Mouse (Mus musculus) forebrain, embryonic 16.5 days (tissue): Measurements from ENCODE around the gene Ssr2. TPM values are rescaled to one million over a fixed set of nuclear protein-coding genes. Genes with fewer than 3 reads are reported as not detected.

Source experiments
- ATAC-seq: fragments of 200-750 bp; cut with Nextera tagmentation; 2 replicates; pipeline ENCODE4 v1.8.0; 2017; ENCODE audit warnings: mild to moderate bottlenecking, moderate library complexity
- H3K27ac ChIP-seq: fragments of 300-500 bp; sonication (generic); 2 replicates; pipeline ENCODE4 v1.5.1; 2014; ENCODE audit warnings: low read length, control low read depth
- H3K27me3 ChIP-seq: fragments of 300-500 bp; sonication (generic); replicated peaks from 2 replicates; pipeline ENCODE4 v1.6.1; 2014; ENCODE audit warnings: low read length; ENCODE audit not compliant: control insufficient read depth, insufficient read depth
- H3K36me3 ChIP-seq: fragments of 300-500 bp; sonication (generic); 2 replicates; pipeline ENCODE4 v1.6.1; 2014; ENCODE audit not compliant: control insufficient read depth, insufficient read depth
- H3K4me1 ChIP-seq: fragments of 300-500 bp; sonication (generic); replicated peaks from 2 replicates; pipeline ENCODE4 v1.6.1; 2014; ENCODE audit warnings: low read length; ENCODE audit not compliant: control insufficient read depth, insufficient read depth
- H3K4me2 ChIP-seq: fragments of 300-500 bp; sonication (generic); 2 replicates; pipeline ENCODE4 v1.6.1; 2014; ENCODE audit warnings: mild to moderate bottlenecking, low read length, control low read depth
- H3K4me3 ChIP-seq: fragments of 300-500 bp; sonication (generic); replicated peaks from 2 replicates; pipeline ENCODE4 v1.5.1; 2014; ENCODE audit warnings: mild to moderate bottlenecking, low read length, control low read depth
- H3K9ac ChIP-seq: fragments of 300-500 bp; sonication (generic); replicated peaks from 2 replicates; pipeline ENCODE4 v1.6.1; 2014; ENCODE audit warnings: low read depth, low read length, control low read depth
- H3K9me3 ChIP-seq: fragments of 300-500 bp; sonication (generic); 2 replicates; pipeline ENCODE4 v1.6.1; 2016; ENCODE audit warnings: low read length; ENCODE audit not compliant: control insufficient read depth
- WGBS: fragments of 180-500 bp; shearing (Covaris S2); extraction: QIAGEN DNeasy Blood & Tissue Kit; methylation state at CpG from one replicate; pipeline ENCODE4 v1.1.7; 2014; 5-methylcytosine and 5-hydroxymethylcytosine counted together
- polyA plus RNA-seq: library from polyadenylated mRNA; unstranded; fragments of >200 nt; fragmentation: Nextera tagmentation; extraction: Ambion mirVana; gene quantifications from 2 replicates; pipeline ENCODE4 v1.2.1, GENCODE M21; 2015

The Ssr2 gene
- polyA plus RNA-seq, 1 experiment from 2014 or later, result 140 TPM

- H3K4me1 ChIP-seq, result peaks cover 65% of the 10 kb centered on the region
- WGBS, result under 1% methylated on average over 35 of the region's 40 CpGs
These were observed 42.8 kb upstream of the Ssr2 start for GRCm38 (mm10) chr3:88532689-88533511.

GRCm38 (mm10) chr3:88533706-88534105, 42.0 kb upstream of the Ssr2 start:
- H3K4me3 ChIP-seq, result peak overlapping the region; percentile 90
- H3K4me2 ChIP-seq, result peak overlapping the region; percentile 83
- peak overlapping the region; percentile 99 for H3K27ac ChIP-seq
- ATAC-seq, result no peak
- H3K9me3 ChIP-seq, result no peaks in the 10 kb centered on the region
- 0% methylated on average over 5 of the region's 5 CpGs for WGBS
- H3K36me3 ChIP-seq, result peaks cover 13% of the 10 kb centered on the region
- H3K9ac ChIP-seq, result peak overlapping the region; percentile 96
- H3K27me3 ChIP-seq, result no peaks in the 10 kb centered on the region
- H3K4me1 ChIP-seq, result peaks cover 67% of the 10 kb centered on the region

More at GRCm38 (mm10) chr3:88532689-88533511, 42.8 kb upstream of the Ssr2 start:
- Histone ChIP-seq H3K9me3 (no peaks in the 10 kb centered on the region), H3K4me2 (peak overlapping the region; percentile 83), H3K27ac (peak overlapping the region; percentile 99), H3K27me3 (no peaks in the 10 kb centered on the region), H3K4me3 (peak overlapping the region; percentile 90), H3K9ac (peak overlapping the region; percentile 96), H3K36me3 (peaks cover 12% of the 10 kb centered on the region)
- peak; percentile 39 for ATAC-seq

- Histone ChIP-seq H3K27me3 (no peaks in the 10 kb centered on the region), H3K9me3 (no peaks in the 10 kb centered on the region), H3K36me3 (peaks cover 15% of the 10 kb centered on the region), H3K4me2 (peak overlapping the region; percentile 83), H3K27ac (peak overlapping the region; percentile 29), H3K4me1 (peaks cover 63% of the 10 kb centered on the region), H3K4me3 (peak overlapping the region; percentile 90), H3K9ac (peak overlapping the region; percentile 96)
- no peak for ATAC-seq
- WGBS, result 5% methylated on average over 3 of the region's 3 CpGs
These were observed 40.7 kb upstream of the Ssr2 start for GRCm38 (mm10) chr3:88535005-88535404.

- peak overlapping the region; percentile 96 for H3K9ac ChIP-seq
- H3K9me3 ChIP-seq, result no peaks in the 10 kb centered on the region
- peaks cover 15% of the 10 kb centered on the region for H3K36me3 ChIP-seq
- 10% methylated on average over 4 of the region's 4 CpGs for whole genome bisulfite sequencing
- peaks cover 63% of the 10 kb centered on the region for H3K4me1 ChIP-seq
- no peak overlapping the region; the same call in 1 of the 2 replicates for H3K27ac ChIP-seq
- peak overlapping the region; percentile 90 for H3K4me3 ChIP-seq
- no peaks in the 10 kb centered on the region for H3K27me3 ChIP-seq
- no peak for ATAC-seq
- peak overlapping the region; percentile 83 for H3K4me2 ChIP-seq
These were observed 40.1 kb upstream of the Ssr2 start for GRCm38 (mm10) chr3:88535527-88535926.

GRCm38 (mm10) chr3:88536103-88536930, 39.4 kb upstream of the Ssr2 start:
- ATAC-seq, result no peak
- 2% methylated on average over 63 of the region's 64 CpGs for WGBS
- Histone ChIP-seq H3K4me3 (peak overlapping the region; percentile 90), H3K36me3 (peaks cover 15% of the 10 kb centered on the region), H3K9ac (peak overlapping the region; percentile 96), H3K27ac (peak overlapping the region; percentile 38; the same call in 1 of the 2 replicates), H3K9me3 (no peaks in the 10 kb centered on the region), H3K4me2 (peak overlapping the region; percentile 83), H3K27me3 (no peaks in the 10 kb centered on the region), H3K4me1 (peaks cover 67% of the 10 kb centered on the region)

- ATAC-seq, result no peak
- Histone ChIP-seq H3K36me3 (peaks cover 15% of the 10 kb centered on the region), H3K4me1 (peaks cover 75% of the 10 kb centered on the region), H3K9me3 (no peaks in the 10 kb centered on the region), H3K27me3 (no peaks in the 10 kb centered on the region), H3K4me3 (peak overlapping the region; percentile 90; the same call in 1 of the 2 replicates), H3K4me2 (peak overlapping the region; percentile 83), H3K27ac (no peak overlapping the region), H3K9ac (peak overlapping the region; percentile 96; the same call in 1 of the 2 replicates)
- 59% methylated on average over 6 of the region's 6 CpGs for WGBS
These were observed 38.5 kb upstream of the Ssr2 start for GRCm38 (mm10) chr3:88537146-88537545.

GRCm38 (mm10) chr3:88538271-88539145, 37.2 kb upstream of the Ssr2 start:
- 9% methylated on average over 9 of the region's 9 CpGs for WGBS
- no peak overlapping the region; the same call in 1 of the 2 replicates for H3K4me2 ChIP-seq

GRCm38 (mm10) chr3:88539397-88539796, 36.3 kb upstream of the Ssr2 start:
- Histone ChIP-seq H3K4me3 (no peak overlapping the region), H3K4me1 (peaks cover 76% of the 10 kb centered on the region), H3K9ac (0 out of 2 replicates have a peak overlapping the region, but pooled peaks have one; percentile 27), H3K27me3 (no peaks in the 10 kb centered on the region), H3K36me3 (peaks cover 15% of the 10 kb centered on the region), H3K9me3 (no peaks in the 10 kb centered on the region), H3K27ac (peak overlapping the region; percentile 53; the same call in 1 of the 2 replicates), H3K4me2 (no peak overlapping the region)
- no peak for ATAC-seq
- WGBS, result 0% methylated on average over 3 of the region's 3 CpGs

More at GRCm38 (mm10) chr3:88538271-88539145, 37.2 kb upstream of the Ssr2 start:
- Histone ChIP-seq H3K4me3 (no peak overlapping the region), H3K36me3 (peaks cover 15% of the 10 kb centered on the region), H3K9me3 (no peaks in the 10 kb centered on the region), H3K9ac (0 out of 2 replicates have a peak overlapping the region, but pooled peaks have one; percentile 10), H3K4me1 (peaks cover 80% of the 10 kb centered on the region), H3K27ac (peak overlapping the region; percentile 62; the same call in 1 of the 2 replicates), H3K27me3 (no peaks in the 10 kb centered on the region)
- ATAC-seq, result no peak
